8 mouse cellular contexts compared by ENCODE assay signal in the genomic region with DNA sequence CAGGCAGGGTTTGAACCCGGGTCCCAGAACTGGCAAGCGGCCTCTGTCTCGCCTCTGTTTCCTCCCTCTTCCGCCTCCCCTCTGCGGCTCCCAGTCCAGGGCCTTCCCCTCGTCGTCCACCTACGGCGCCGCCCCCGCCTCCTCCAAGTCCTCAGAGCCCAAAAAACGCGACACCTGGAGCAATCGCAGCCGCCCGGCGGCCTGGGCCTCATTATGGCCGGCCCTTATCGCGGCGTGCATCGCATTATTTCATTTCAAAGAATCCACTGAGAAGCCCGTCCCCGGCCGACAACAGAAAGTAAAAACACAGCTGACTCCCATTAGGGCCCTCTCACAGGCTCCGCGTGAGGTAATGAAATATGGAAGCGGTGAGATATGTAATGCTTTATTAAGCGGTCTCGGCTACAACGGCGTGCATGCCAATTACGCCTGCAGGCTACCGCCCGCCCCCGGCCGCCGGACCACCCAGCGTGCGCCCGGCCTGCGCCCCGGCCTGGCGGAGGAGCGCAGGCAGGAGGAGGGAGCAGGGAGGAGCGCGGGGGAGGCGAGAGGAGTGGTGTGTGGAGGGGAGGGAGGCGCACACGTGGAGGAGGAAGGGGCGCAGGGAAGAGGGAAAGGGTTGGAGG. TPM values are rescaled to one million over a fixed set of nuclear protein-coding genes. Genes with fewer than 3 reads are reported as not detected.
A peak's percentile ranks its signal among the peaks of the same experiment; 100 is the strongest.
DNase-seq lines count a peak whose midpoint lies in the region; ATAC-seq lines count a peak whose summit lies in the region.

A gene (plus strand): TSS at position 156 of the 626 bp plus-strand sequence.

- intact Hi-C loops in left cerebral cortex, postnatal 14 days (cut with DNase I) = no loop called here

- peak; percentile 40 for ATAC-seq in megakaryocyte-erythroid progenitor cell, adult 5-6 weeks (replicated peaks; ENCODE audit: low FRiP score, low TSS enrichment, poor library complexity, severe bottlenecking)

- DNase-seq in adrenal gland, postnatal 14 days = peak; percentile 64
- DNase-seq in embryo, embryonic 10 days (ENCODE audit: low spot score) = peak; percentile 86
- DNase-seq in gastrocnemius, postnatal 25 days = peak; percentile 51
- DNase-seq in hindlimb bud, embryonic 11.5 days (ENCODE audit: extremely low spot score, low read depth, low spot score) = peak; percentile 75
- DNase-seq in left cerebral cortex, postnatal 14 days (ENCODE audit: low spot score in 2 of 2) = peak; percentile 27 to 34
- peak; percentile 12 for DNase-seq in skeletal muscle tissue, adult 2 months (ENCODE audit: low read depth, low spot score)
- DNase-seq in adipocyte (ENCODE audit: low spot score) = no peak

RNA-seq across cellular contexts. Expression of the gene that starts here (rescaled TPM):
- total RNA-seq in adrenal gland, postnatal 14 days (2021) = not detected in 2 replicates
- not detected for total RNA-seq in gastrocnemius, postnatal 25 days (2021)
- total RNA-seq in left cerebral cortex, postnatal 14 days (2021) = not detected
- total RNA-seq in megakaryocyte-erythroid progenitor cell, adult 5-6 weeks (2014; fragmentation: Nextera tagmentation) = not detected in 2 replicates
- total RNA-seq in megakaryocyte-erythroid progenitor cell, adult 5-6 weeks (2017) = not detected in 2 replicates

Comparison
In these comparisons a context has a peak if more than half of its experiments do, and no peak if none do; other contexts are left out.
1. Peak in DNase-seq in adrenal gland, postnatal 14 days; RNA of the gene not detected or under 1 TPM.
2. Peak in DNase-seq in gastrocnemius, postnatal 25 days; RNA of the gene not detected or under 1 TPM.
3. Peak in DNase-seq in left cerebral cortex, postnatal 14 days; RNA of the gene not detected or under 1 TPM.
4. Peak in ATAC-seq in megakaryocyte-erythroid progenitor cell, adult 5-6 weeks; RNA of the gene not detected or under 1 TPM.